Mouse (Mus musculus): ENCODE measurements around the gene Mrc1. TPM values are rescaled to one million over a fixed set of nuclear protein-coding genes. Genes with fewer than 3 reads are reported as not detected.

Gene Mrc1
- total and polyA plus RNA-seq, 3 experiments: 0.17 to 0.89 (median 0.73) TPM

GRCm38 (mm10) chr2:14210731-14211130 is 18.5 kb upstream of the Mrc1 start:
- no peaks in the 10 kb centered on the region for H3K27me3 ChIP-seq (replicated peaks)
- no peak for TF ChIP-seq ZC3H11A (IDR thresholded peaks at IDR 0.05; ENCODE audit: low read depth, low read length)
- no peak for TF ChIP-seq ZKSCAN1 (IDR thresholded peaks at IDR 0.05; ENCODE audit: borderline replicate concordance, low read depth, low read length)
- TF ChIP-seq BHLHE40 (IDR thresholded peaks at IDR 0.05; ENCODE audit: low read depth, low read length): no peak
- TF ChIP-seq EP300 (IDR thresholded peaks at IDR 0.05; ENCODE audit: low read length): no peak
- TF ChIP-seq POLR2A (IDR thresholded peaks at IDR 0.05; ENCODE audit: low read depth, low read length): no peak
- no peak for TF ChIP-seq TCF12 (IDR thresholded peaks at IDR 0.05; ENCODE audit: low read depth, low read length)
- no peak for TF ChIP-seq POLR2AphosphoS2 (IDR thresholded peaks at IDR 0.05; ENCODE audit: low read depth, low read length)
- TF ChIP-seq UBTF (IDR thresholded peaks at IDR 0.05; ENCODE audit: low read depth, low read length): no peak
- TF ChIP-seq MXI1 (IDR thresholded peaks at IDR 0.05; ENCODE audit: low read depth, low read length): no peak
- TF ChIP-seq CTCF (conservative IDR thresholded peaks at IDR 0.05 in 1 of 2, IDR thresholded peaks at IDR 0.05 in 1 of 2; ENCODE audit: low read depth in 2 of 2, low read length in 2 of 2): no peak
- no peak for TF ChIP-seq MAX (IDR thresholded peaks at IDR 0.05; ENCODE audit: low read length)
- no peak for TF ChIP-seq JUN (IDR thresholded peaks at IDR 0.05; ENCODE audit: insufficient read depth, low read depth, low read length)
- no peak for TF ChIP-seq SMC3 (IDR thresholded peaks at IDR 0.05; ENCODE audit: low read depth, low read length)
- TF ChIP-seq JUND (conservative IDR thresholded peaks at IDR 0.05; ENCODE audit: low read depth, low read length): no peak
- no peak for TF ChIP-seq ZNF384 (IDR thresholded peaks at IDR 0.05; ENCODE audit: low read depth, low read length)
- no peak for TF ChIP-seq SIN3A (IDR thresholded peaks at IDR 0.05; ENCODE audit: low read length)
- in situ Hi-C loops (cut with MboI; ENCODE audit: low pct_ligation_motif_present, low pct_unique_long_range_greater_than_20kb, low sequenced_read_pairs) (no loop called here), dilution Hi-C loops (cut with MboI; ENCODE audit: extremely low pct_ligation_motif_present, extremely low pct_unique_long_range_greater_than_20kb, low sequenced_read_pairs) (no loop called here)
- H3K4me3 ChIP-seq (replicated peaks in 1 of 3; ENCODE audit: low read depth in 2 of 3, low read length in 2 of 3, poor library complexity in 1 of 3): no peak overlapping the region
- H3K79me2 ChIP-seq (replicated peaks; ENCODE audit: control insufficient read depth, extremely low read depth, insufficient read depth, poor library complexity, severe bottlenecking): no peaks in the 10 kb centered on the region
- H3K4me1 ChIP-seq (ENCODE audit: control insufficient read depth in 1 of 2, insufficient read depth in 2 of 2): peaks cover 6 to 20% of the 10 kb centered on the region in 2 experiments
- H3K4me2 ChIP-seq (ENCODE audit: insufficient read depth, low read depth, poor library complexity, severe bottlenecking): no peak overlapping the region
- no peak overlapping the region for H3K9ac ChIP-seq (ENCODE audit: insufficient read depth, low read depth)
- H3K27ac ChIP-seq (ENCODE audit: insufficient read depth, low read depth): no peak overlapping the region
- no peak for DNase-seq (ENCODE audit: extremely low read depth)
- H3K36me3 ChIP-seq (replicated peaks in 1 of 2; ENCODE audit: control insufficient read depth in 1 of 2, insufficient read depth in 1 of 2, low read length in 1 of 2): no peaks in the 10 kb centered on the region
- H3K9me3 ChIP-seq (replicated peaks; ENCODE audit: low read length): no peaks in the 10 kb centered on the region

- H3K79me2 ChIP-seq (replicated peaks; ENCODE audit: control insufficient read depth, extremely low read depth, insufficient read depth, poor library complexity, severe bottlenecking): no peaks in the 10 kb centered on the region
- H3K9ac ChIP-seq (ENCODE audit: insufficient read depth, low read depth): no peak overlapping the region
- H3K4me2 ChIP-seq (ENCODE audit: insufficient read depth, low read depth, poor library complexity, severe bottlenecking): no peak overlapping the region
- in situ Hi-C loops (cut with MboI; ENCODE audit: low pct_ligation_motif_present, low pct_unique_long_range_greater_than_20kb, low sequenced_read_pairs) (no loop called here), dilution Hi-C loops (cut with MboI; ENCODE audit: extremely low pct_ligation_motif_present, extremely low pct_unique_long_range_greater_than_20kb, low sequenced_read_pairs) (no loop called here)
- H3K27me3 ChIP-seq (replicated peaks): no peaks in the 10 kb centered on the region
- H3K36me3 ChIP-seq (replicated peaks in 1 of 2; ENCODE audit: control insufficient read depth in 1 of 2, insufficient read depth in 1 of 2, low read length in 1 of 2): no peaks in the 10 kb centered on the region
- H3K27ac ChIP-seq (ENCODE audit: insufficient read depth, low read depth): no peak overlapping the region
- H3K4me3 ChIP-seq (replicated peaks in 1 of 3; ENCODE audit: low read depth in 2 of 3, low read length in 2 of 3, poor library complexity in 1 of 3): no peak overlapping the region
- DNase-seq (ENCODE audit: extremely low read depth): no peak
- TF ChIP-seq UBTF (IDR thresholded peaks at IDR 0.05; ENCODE audit: low read depth, low read length) (no peak), JUN (IDR thresholded peaks at IDR 0.05; ENCODE audit: insufficient read depth, low read depth, low read length) (no peak), USF2 (conservative IDR thresholded peaks at IDR 0.05; ENCODE audit: low read depth, low read length) (no peak), MXI1 (IDR thresholded peaks at IDR 0.05; ENCODE audit: low read depth, low read length) (no peak), POLR2AphosphoS2 (IDR thresholded peaks at IDR 0.05; ENCODE audit: low read depth, low read length) (no peak), ZKSCAN1 (IDR thresholded peaks at IDR 0.05; ENCODE audit: borderline replicate concordance, low read depth, low read length) (no peak), MAFK (IDR thresholded peaks at IDR 0.05; ENCODE audit: insufficient replicate concordance, low read length) (no peak), JUND (conservative IDR thresholded peaks at IDR 0.05; ENCODE audit: low read depth, low read length) (no peak), CTCF (conservative IDR thresholded peaks at IDR 0.05 in 1 of 2, IDR thresholded peaks at IDR 0.05 in 1 of 2; ENCODE audit: low read depth in 2 of 2, low read length in 2 of 2) (no peak), USF1 (IDR thresholded peaks at IDR 0.05; ENCODE audit: low read depth, low read length) (no peak), KAT2A (IDR thresholded peaks at IDR 0.05; ENCODE audit: insufficient replicate concordance, low read length) (no peak), TCF12 (IDR thresholded peaks at IDR 0.05; ENCODE audit: low read depth, low read length) (no peak)
- H3K4me1 ChIP-seq (ENCODE audit: control insufficient read depth in 1 of 2, insufficient read depth in 2 of 2): peaks cover 6 to 14% of the 10 kb centered on the region in 2 experiments
- H3K9me3 ChIP-seq (replicated peaks; ENCODE audit: low read length): no peaks in the 10 kb centered on the region
Measured at GRCm38 (mm10) chr2:14211606-14212005, 17.6 kb upstream of the Mrc1 start.
